Mouse (Mus musculus) hindbrain, embryonic 15.5 days (tissue): ENCODE data around the gene Svep1. TPM values are rescaled to one million over a fixed set of nuclear protein-coding genes. Genes with fewer than 3 reads are reported as not detected.

Source experiments
- ATAC-seq: fragments of 200-750 bp; cut with Nextera tagmentation; 2 replicates; pipeline ENCODE4 v1.8.0; 2017; ENCODE audit warnings: low read depth, moderate number of reproducible peaks, moderate TSS enrichment; ENCODE audit not compliant: low FRiP score
- H3K27ac ChIP-seq: fragments of 300-500 bp; sonication (generic); replicated peaks from 2 replicates; pipeline ENCODE4 v1.5.1; 2015; ENCODE audit warnings: mild to moderate bottlenecking, inconsistent platforms
- H3K27me3 ChIP-seq: fragments of 300-500 bp; sonication (generic); 2 replicates; pipeline ENCODE4 v1.6.1; 2015; ENCODE audit warnings: control low read depth, inconsistent platforms
- H3K36me3 ChIP-seq: fragments of 300-500 bp; sonication (generic); 2 replicates; pipeline ENCODE4 v1.6.1; 2015; ENCODE audit warnings: control low read depth, inconsistent platforms
- H3K4me1 ChIP-seq: fragments of 300-500 bp; sonication (generic); replicated peaks from 2 replicates; pipeline ENCODE4 v1.6.1; 2015; ENCODE audit warnings: control low read depth, inconsistent platforms
- H3K4me2 ChIP-seq: fragments of 300-500 bp; sonication (generic); 2 replicates; pipeline ENCODE4 v1.6.1; 2015; ENCODE audit warnings: moderate library complexity, mild to moderate bottlenecking, inconsistent platforms
- H3K4me3 ChIP-seq: fragments of 300-500 bp; sonication (generic); 2 replicates; pipeline ENCODE4 v1.5.1; 2015; ENCODE audit warnings: mild to moderate bottlenecking, inconsistent platforms
- H3K9ac ChIP-seq: fragments of 300-500 bp; sonication (generic); 2 replicates; pipeline ENCODE4 v1.6.1; 2015; ENCODE audit warnings: inconsistent platforms
- H3K9me3 ChIP-seq: fragments of 300-500 bp; sonication (generic); 2 replicates; pipeline ENCODE4 v1.6.1; 2016; ENCODE audit warnings: control low read depth, inconsistent platforms
- WGBS: fragments of 180-500 bp; shearing (Covaris S2); methylation state at CpG from one replicate; pipeline ENCODE4 v1.1.7; 2015; 5-methylcytosine and 5-hydroxymethylcytosine counted together
- polyA plus RNA-seq: library from polyadenylated mRNA; unstranded; fragments of >200 nt; fragmentation: Nextera tagmentation; extraction: Ambion mirVana; gene quantifications from 2 replicates; pipeline ENCODE4 v1.2.1, GENCODE M21; 2015

Svep1 gene
- polyA plus RNA-seq, 1 experiment from 2014 or later = 1.2 TPM

DNA sequence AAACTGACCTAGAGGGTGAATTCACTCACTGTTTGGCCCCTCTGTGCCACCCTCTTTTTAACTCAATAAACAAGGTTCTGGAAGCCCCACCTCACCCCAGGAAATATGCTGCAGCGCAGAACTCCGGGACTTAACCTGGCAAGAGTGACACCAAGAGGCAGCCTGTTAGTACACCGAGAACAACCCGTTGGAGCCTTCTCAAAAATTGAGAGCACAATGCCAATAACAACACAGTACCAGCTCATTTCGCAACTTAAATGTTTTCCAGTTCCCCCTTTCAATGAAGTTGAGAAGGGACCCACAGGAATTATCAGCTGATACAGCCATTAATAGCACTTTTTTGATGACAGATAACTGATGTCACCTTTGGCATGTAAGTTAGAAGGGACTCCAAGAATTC lies 38.3 kb downstream of the Svep1 start:
- H3K4me1 ChIP-seq = no peaks in the 10 kb centered on the region
- no peaks in the 10 kb centered on the region for H3K27me3 ChIP-seq
- no peaks in the 10 kb centered on the region for H3K36me3 ChIP-seq
- no peak overlapping the region for H3K27ac ChIP-seq
- H3K9me3 ChIP-seq = no peaks in the 10 kb centered on the region
- ATAC-seq = no peak
- no peak overlapping the region for H3K9ac ChIP-seq
- H3K4me3 ChIP-seq = no peak overlapping the region
- 82% methylated on average over 5 of the region's 5 CpGs for WGBS
- no peak overlapping the region for H3K4me2 ChIP-seq

DNA sequence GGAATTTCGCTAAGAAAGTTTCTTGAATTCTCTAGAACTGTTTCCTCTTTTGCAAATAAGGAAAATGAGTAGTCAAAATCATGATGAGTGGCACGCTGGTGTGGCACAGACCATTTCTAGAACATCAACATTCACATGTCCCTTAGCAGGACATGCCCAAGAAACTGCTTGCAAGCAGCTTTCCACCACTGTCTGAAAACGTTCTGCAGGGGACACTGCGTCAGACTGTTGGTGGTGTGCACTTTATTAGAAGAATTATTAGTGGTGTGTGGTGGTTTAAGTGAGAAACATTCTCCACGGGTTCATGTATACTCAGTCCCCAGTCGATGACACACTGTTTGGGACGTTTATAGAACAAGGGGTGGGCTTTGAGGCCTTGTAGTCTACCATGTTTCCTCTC lies 40.9 kb downstream of the Svep1 start:
- no peaks in the 10 kb centered on the region for H3K4me1 ChIP-seq
- H3K4me2 ChIP-seq = no peak overlapping the region
- H3K9ac ChIP-seq = no peak overlapping the region
- no peak for ATAC-seq
- no peak overlapping the region for H3K4me3 ChIP-seq
- H3K36me3 ChIP-seq = no peaks in the 10 kb centered on the region
- 83% methylated on average over 7 of the region's 7 CpGs for WGBS
- no peaks in the 10 kb centered on the region for H3K9me3 ChIP-seq
- H3K27ac ChIP-seq = no peak overlapping the region
- H3K27me3 ChIP-seq = no peaks in the 10 kb centered on the region

GRCm38 (mm10) chr4:58161901-58162300 lies 44.8 kb downstream of the Svep1 start:
- no peak for ATAC-seq
- H3K27me3 ChIP-seq = no peaks in the 10 kb centered on the region
- no peak overlapping the region for H3K4me3 ChIP-seq
- no peaks in the 10 kb centered on the region for H3K9me3 ChIP-seq
- 61% methylated on average over 2 of the region's 2 CpGs for WGBS
- H3K27ac ChIP-seq = no peak overlapping the region
- no peaks in the 10 kb centered on the region for H3K4me1 ChIP-seq
- H3K4me2 ChIP-seq = no peak overlapping the region
- H3K9ac ChIP-seq = no peak overlapping the region
- H3K36me3 ChIP-seq = no peaks in the 10 kb centered on the region

DNA sequence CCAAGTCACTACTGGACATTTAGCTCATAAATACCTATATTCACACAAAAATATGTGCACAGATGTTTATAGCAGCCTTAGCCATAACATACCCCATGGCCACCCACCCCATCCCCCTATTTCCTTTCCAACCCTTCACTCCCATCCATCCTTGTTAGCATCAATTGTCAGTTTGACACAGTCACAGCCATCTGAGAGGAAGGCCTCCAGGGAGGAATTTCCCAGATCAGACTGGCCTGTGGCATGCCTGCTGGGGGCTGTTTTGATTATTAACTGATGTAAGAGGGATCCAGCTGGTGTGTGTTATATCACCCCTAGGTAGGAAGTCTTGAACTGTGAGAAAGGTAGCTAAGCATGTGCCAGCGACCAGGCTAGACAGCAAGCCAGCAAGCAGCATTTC lies 47.1 kb downstream of the Svep1 start:
- ATAC-seq = no peak
- WGBS = 41% methylated on average over 1 of the region's 1 CpGs

DNA sequence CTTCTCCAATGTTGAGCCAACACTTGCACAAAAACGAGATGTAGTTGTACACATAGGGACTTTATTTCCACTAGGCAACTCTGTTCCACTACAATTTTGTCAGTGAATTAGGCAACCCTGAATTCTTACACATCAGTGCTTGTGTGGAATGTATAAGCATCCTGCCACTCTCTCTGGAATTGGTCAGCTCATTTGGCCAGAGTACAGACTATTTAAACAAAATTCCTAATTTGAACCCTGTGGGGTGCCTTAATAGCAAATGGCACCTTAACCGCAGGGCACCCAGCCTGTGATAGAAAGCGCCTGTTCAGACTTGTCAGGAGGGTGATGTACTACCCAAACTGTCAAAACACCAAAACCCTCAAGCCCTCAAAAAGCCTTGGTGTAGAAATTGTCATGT lies 56.4 kb downstream of the Svep1 start:
- no peak overlapping the region for H3K9ac ChIP-seq
- no peak overlapping the region for H3K4me2 ChIP-seq
- H3K36me3 ChIP-seq = no peaks in the 10 kb centered on the region
- 67% methylated on average over 3 of the region's 3 CpGs for WGBS
- no peaks in the 10 kb centered on the region for H3K4me1 ChIP-seq
- no peak overlapping the region for H3K4me3 ChIP-seq
- H3K9me3 ChIP-seq = no peaks in the 10 kb centered on the region
- H3K27me3 ChIP-seq = no peaks in the 10 kb centered on the region
- no peak for ATAC-seq
- H3K27ac ChIP-seq = no peak overlapping the region

More for the DNA sequence above, 47.1 kb downstream of the Svep1 start:
- Histone ChIP-seq H3K36me3 (no peaks in the 10 kb centered on the region), H3K9me3 (no peaks in the 10 kb centered on the region), H3K27ac (no peak overlapping the region), H3K9ac (no peak overlapping the region), H3K4me1 (no peaks in the 10 kb centered on the region), H3K27me3 (no peaks in the 10 kb centered on the region), H3K4me2 (no peak overlapping the region), H3K4me3 (no peak overlapping the region)

DNA sequence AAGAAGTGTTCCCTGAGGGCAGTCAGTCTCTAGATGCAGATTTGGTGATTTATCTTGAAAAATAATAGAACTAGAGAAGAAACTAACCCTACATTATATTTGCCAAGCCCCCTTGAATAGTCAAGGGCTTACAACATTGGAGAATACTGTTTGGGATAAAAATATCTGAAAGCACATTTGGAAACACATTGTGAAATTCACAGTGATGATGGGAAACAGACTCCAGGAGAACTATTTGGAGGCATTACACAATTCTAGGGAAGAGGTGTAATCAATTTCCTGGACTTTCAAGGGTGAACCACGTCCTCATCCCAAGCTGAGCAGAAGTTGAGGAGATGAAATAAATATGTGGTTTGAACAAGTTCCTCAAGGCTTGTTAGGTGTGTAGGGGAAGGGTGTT lies 57.5 kb downstream of the Svep1 start:
- ATAC-seq = no peak
- no peaks in the 10 kb centered on the region for H3K27me3 ChIP-seq
- no peak overlapping the region for H3K4me3 ChIP-seq
- no peaks in the 10 kb centered on the region for H3K9me3 ChIP-seq
- H3K4me1 ChIP-seq = no peaks in the 10 kb centered on the region
- H3K36me3 ChIP-seq = no peaks in the 10 kb centered on the region
- H3K9ac ChIP-seq = no peak overlapping the region
- H3K4me2 ChIP-seq = no peak overlapping the region
- WGBS = 82% methylated on average over 1 of the region's 1 CpGs
- no peak overlapping the region for H3K27ac ChIP-seq

DNA sequence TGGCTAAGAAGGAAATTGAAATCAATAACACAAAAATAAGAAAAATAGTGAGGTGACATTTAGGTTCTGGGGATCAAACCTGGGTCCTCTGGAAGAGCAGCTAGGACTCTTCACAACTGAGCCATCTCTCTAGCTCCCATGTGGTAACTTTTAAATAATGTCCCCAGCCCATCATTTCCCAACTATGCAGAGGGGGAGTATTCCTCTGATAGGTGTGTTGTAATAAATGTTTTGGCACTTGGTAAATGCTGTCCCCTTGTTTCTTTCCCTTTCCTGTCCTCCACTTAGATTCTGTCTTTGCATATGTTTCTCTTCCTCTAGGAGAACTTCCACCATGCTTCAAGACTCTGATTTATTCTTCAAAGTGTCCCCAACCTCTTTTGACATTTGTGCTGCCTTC lies 58.1 kb downstream of the Svep1 start:
- Histone ChIP-seq H3K9me3 (no peaks in the 10 kb centered on the region), H3K36me3 (no peaks in the 10 kb centered on the region), H3K4me3 (no peak overlapping the region), H3K9ac (no peak overlapping the region), H3K27ac (no peak overlapping the region), H3K4me1 (no peaks in the 10 kb centered on the region), H3K4me2 (no peak overlapping the region), H3K27me3 (no peaks in the 10 kb centered on the region)
- ATAC-seq = no peak

- no peak overlapping the region for H3K4me2 ChIP-seq
- ATAC-seq = no peak
Measured at GRCm38 (mm10) chr4:58146676-58147075, 60.0 kb downstream of the Svep1 start.

GRCm38 (mm10) chr4:58139764-58140556 lies 66.7 kb downstream of the Svep1 start:
- H3K4me1 ChIP-seq = 0 out of 2 replicates have a peak, but pooled peaks cover 3% of the 10 kb centered on the region
- no peak for ATAC-seq
- H3K36me3 ChIP-seq = no peaks in the 10 kb centered on the region
- H3K9ac ChIP-seq = no peak overlapping the region
- H3K9me3 ChIP-seq = no peaks in the 10 kb centered on the region
- WGBS = 71% methylated on average over 8 of the region's 8 CpGs
- no peak overlapping the region for H3K27ac ChIP-seq
- no peak overlapping the region for H3K4me2 ChIP-seq
- no peaks in the 10 kb centered on the region for H3K27me3 ChIP-seq
- no peak overlapping the region for H3K4me3 ChIP-seq

More at GRCm38 (mm10) chr4:58146676-58147075, 60.0 kb downstream of the Svep1 start:
- no peak overlapping the region for H3K9ac ChIP-seq
- no peaks in the 10 kb centered on the region for H3K36me3 ChIP-seq
- WGBS = 93% methylated on average over 2 of the region's 2 CpGs
- no peaks in the 10 kb centered on the region for H3K9me3 ChIP-seq
- H3K4me1 ChIP-seq = no peaks in the 10 kb centered on the region
- H3K4me3 ChIP-seq = no peak overlapping the region
- H3K27ac ChIP-seq = no peak overlapping the region
- H3K27me3 ChIP-seq = no peaks in the 10 kb centered on the region

DNA sequence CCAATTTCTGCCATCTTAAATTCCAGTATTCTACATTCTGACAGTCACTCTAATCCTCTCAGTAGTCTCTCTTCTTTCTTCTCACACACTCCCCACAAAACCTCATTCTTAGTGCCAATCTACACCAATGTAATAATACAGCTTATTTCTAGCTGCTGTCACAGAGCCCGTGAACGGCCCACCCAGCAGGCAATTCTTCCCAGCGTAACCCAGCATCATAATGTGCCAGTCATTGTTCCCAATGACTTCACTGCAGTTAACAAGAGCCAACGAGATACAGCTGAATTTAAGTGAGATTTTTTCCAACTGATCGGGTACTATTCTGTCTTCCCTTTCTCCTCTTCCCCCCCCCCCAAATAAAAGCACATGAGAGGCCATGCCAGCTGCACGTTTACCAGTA lies 67.4 kb downstream of the Svep1 start:
- no peaks in the 10 kb centered on the region for H3K36me3 ChIP-seq
- WGBS = 39% methylated on average over 6 of the region's 6 CpGs
- ATAC-seq = peak; percentile 48; the same call in 1 of the 2 replicates
- H3K9ac ChIP-seq = no peak overlapping the region
- H3K4me3 ChIP-seq = no peak overlapping the region
- no peaks in the 10 kb centered on the region for H3K27me3 ChIP-seq
- H3K27ac ChIP-seq = no peak overlapping the region
- H3K4me1 ChIP-seq = 0 out of 2 replicates have a peak, but pooled peaks cover 3% of the 10 kb centered on the region
- H3K9me3 ChIP-seq = no peaks in the 10 kb centered on the region
- no peak overlapping the region for H3K4me2 ChIP-seq

DNA sequence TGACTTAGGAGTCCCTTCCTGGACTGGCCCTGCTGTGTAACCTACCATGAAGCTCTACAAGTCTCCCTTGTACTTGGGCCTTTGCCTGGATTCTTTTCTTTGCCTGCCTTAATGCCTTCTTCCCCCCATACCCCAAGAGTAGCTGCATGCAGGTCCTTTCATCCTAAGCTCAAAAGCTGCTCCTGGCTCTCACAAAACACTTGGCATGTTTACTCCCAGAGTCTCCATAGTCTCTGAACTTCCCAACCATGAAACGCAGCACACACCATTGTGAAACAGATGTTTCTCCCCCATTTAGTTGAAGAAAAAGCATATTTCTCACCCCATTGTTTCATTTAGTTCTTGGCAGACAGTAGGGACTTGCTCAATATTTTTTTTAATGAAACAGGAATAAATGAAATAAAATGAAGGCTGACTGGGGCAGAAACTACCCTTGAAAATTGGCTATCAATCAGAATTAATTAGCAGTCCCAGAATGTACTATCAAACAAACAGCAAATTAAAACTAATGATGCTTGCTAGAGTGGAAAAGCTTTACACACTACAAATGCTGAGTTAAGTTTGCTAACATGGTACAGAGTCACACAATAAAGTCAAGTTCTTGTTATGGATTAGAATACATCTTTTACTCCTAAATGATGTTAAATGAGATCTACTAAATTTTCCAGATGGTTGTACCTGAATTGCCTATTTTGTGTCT lies 72.9 kb downstream of the Svep1 start:
- Histone ChIP-seq H3K27ac (no peak overlapping the region; the same call in 1 of the 2 replicates), H3K4me2 (no peak overlapping the region), H3K36me3 (no peaks in the 10 kb centered on the region), H3K9ac (no peak overlapping the region), H3K4me3 (no peak overlapping the region), H3K4me1 (0 out of 2 replicates have a peak, but pooled peaks cover 3% of the 10 kb centered on the region), H3K9me3 (no peaks in the 10 kb centered on the region), H3K27me3 (no peaks in the 10 kb centered on the region)
- WGBS = 31% methylated on average over 1 of the region's 1 CpGs
- peak; percentile 63; the same call in 1 of the 2 replicates for ATAC-seq

DNA sequence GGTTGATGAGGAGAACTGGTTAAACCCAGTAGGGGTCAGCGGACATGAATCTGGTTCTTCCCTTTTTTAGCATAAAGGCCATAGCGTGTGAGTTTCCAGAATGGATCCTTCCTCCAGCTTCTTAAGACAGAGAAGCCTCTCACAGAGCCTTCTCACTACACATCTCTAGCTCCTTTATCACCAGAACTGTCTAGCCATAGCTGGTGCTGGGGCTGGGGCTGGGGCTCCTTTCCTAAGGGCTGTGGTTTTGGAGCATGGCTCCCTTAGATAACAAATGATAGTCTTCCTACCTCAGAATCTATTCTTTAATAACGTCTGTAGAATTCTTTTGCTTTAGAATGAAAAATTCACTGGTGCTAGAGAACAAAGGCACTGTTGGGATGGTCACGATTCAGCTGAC lies 76.8 kb downstream of the Svep1 start:
- H3K4me3 ChIP-seq = no peak overlapping the region
- H3K27ac ChIP-seq = no peak overlapping the region
- no peak for ATAC-seq
- no peaks in the 10 kb centered on the region for H3K9me3 ChIP-seq
- no peaks in the 10 kb centered on the region for H3K36me3 ChIP-seq
- H3K9ac ChIP-seq = no peak overlapping the region
- WGBS = 77% methylated on average over 4 of the region's 4 CpGs
- 0 out of 2 replicates have a peak, but pooled peaks cover 3% of the 10 kb centered on the region for H3K4me1 ChIP-seq
- no peaks in the 10 kb centered on the region for H3K27me3 ChIP-seq
- H3K4me2 ChIP-seq = no peak overlapping the region
